In genomic region chr16:44778538-44779147, GRCm38 (mm10) we compare ENCODE assay signal across 7 mouse cellular contexts. TPM values are rescaled to one million over a fixed set of nuclear protein-coding genes. Genes with fewer than 3 reads are reported as not detected.
DNase-seq lines count a peak whose midpoint lies in the region; ATAC-seq and TF ChIP-seq lines count a peak whose summit lies in the region.

No protein-coding gene starts in this region.

- peak overlapping the region; percentile 54 for H3K4me2 ChIP-seq in liver, embryonic 16.5 days (ENCODE audit: low read depth, low read length)
- peak overlapping the region; percentile 17; the same call in 1 of the 2 replicates for H3K4me2 ChIP-seq in stomach, postnatal 0 days (replicated peaks; ENCODE audit: low read depth)
- H3K4me2 ChIP-seq in forebrain, embryonic 14.5 days (ENCODE audit: low read length): no peak overlapping the region

- H3K4me1 ChIP-seq in liver, embryonic 16.5 days (ENCODE audit: control insufficient read depth, low read depth, low read length): peaks cover 4% of the 10 kb centered on the region
- no peaks in the 10 kb centered on the region for H3K4me1 ChIP-seq in stomach, postnatal 0 days (replicated peaks; ENCODE audit: control insufficient read depth, insufficient read depth)
- H3K4me1 ChIP-seq in forebrain, embryonic 14.5 days (ENCODE audit: control insufficient read depth, insufficient read depth, low read length): no peaks in the 10 kb centered on the region

- H3K36me3 ChIP-seq in liver, embryonic 16.5 days (ENCODE audit: control insufficient read depth, insufficient read depth): no peaks in the 10 kb centered on the region
- no peaks in the 10 kb centered on the region for H3K36me3 ChIP-seq in stomach, postnatal 0 days (ENCODE audit: control insufficient read depth, insufficient read depth, low read length)
- H3K36me3 ChIP-seq in forebrain, embryonic 14.5 days (ENCODE audit: control insufficient read depth, insufficient read depth, low read length): no peaks in the 10 kb centered on the region

- peak; percentile 82 for ATAC-seq in liver, embryonic 16.5 days (ENCODE audit: low read depth)
- ATAC-seq in stomach, postnatal 0 days (ENCODE audit: low FRiP score, low TSS enrichment): no peak
- no peak for ATAC-seq in forebrain, embryonic 14.5 days

- H3K27me3 ChIP-seq in liver, embryonic 16.5 days (ENCODE audit: control insufficient read depth, insufficient read depth, low read depth, low read length): no peaks in the 10 kb centered on the region
- no peaks in the 10 kb centered on the region for H3K27me3 ChIP-seq in stomach, postnatal 0 days (ENCODE audit: control insufficient read depth, insufficient read depth, low read length)
- H3K27me3 ChIP-seq in forebrain, embryonic 14.5 days (replicated peaks; ENCODE audit: control insufficient read depth, insufficient read depth, low read length): no peaks in the 10 kb centered on the region

- no peaks in the 10 kb centered on the region for H3K9me3 ChIP-seq in liver, embryonic 16.5 days (replicated peaks; ENCODE audit: control insufficient read depth, low read length)
- H3K9me3 ChIP-seq in stomach, postnatal 0 days (ENCODE audit: control insufficient read depth, low read length): no peaks in the 10 kb centered on the region
- H3K9me3 ChIP-seq in forebrain, embryonic 14.5 days (replicated peaks; ENCODE audit: control insufficient read depth, low read length): no peaks in the 10 kb centered on the region

- no peak for TF ChIP-seq EP300 in stomach, postnatal 0 days (optimal IDR thresholded peaks at IDR 0.05)

- peak; percentile 10 for DNase-seq in urinary bladder, postnatal 14 days (ENCODE audit: low spot score)
- no peak for DNase-seq in urinary bladder, postnatal 10 days (ENCODE audit: low spot score)
- DNase-seq in heart, postnatal 25 days (ENCODE audit: low spot score): peak; percentile 25
- no peak for DNase-seq in stomach, postnatal 0 days (ENCODE audit: low spot score)
- no peak for DNase-seq in forebrain, embryonic 14.5 days (ENCODE audit: low spot score)
- no peak for DNase-seq in Muller cell, postnatal 12 days (ENCODE audit: inconsistent ontology term)

- peak overlapping the region; percentile 9 for H3K4me3 ChIP-seq in liver, embryonic 16.5 days (ENCODE audit: low read depth, low read length)
- H3K4me3 ChIP-seq in stomach, postnatal 0 days (ENCODE audit: low read depth, low read length): peak overlapping the region; percentile 15; the same call in 1 of the 2 replicates
- no peak overlapping the region for H3K4me3 ChIP-seq in forebrain, embryonic 14.5 days (ENCODE audit: low read depth, low read length)

- 11% methylated on average over 17 of the region's 17 CpGs for WGBS in liver, embryonic 16.5 days (ENCODE audit: insufficient replicate concordance)
- WGBS in stomach, postnatal 0 days: 38% methylated on average over 17 of the region's 17 CpGs
- 86% methylated on average over 17 of the region's 17 CpGs for WGBS in forebrain, embryonic 14.5 days

- no peak for TF ChIP-seq CTCF in stomach, postnatal 0 days (IDR thresholded peaks at IDR 0.05; ENCODE audit: low read depth)

- intact Hi-C loops in heart, postnatal 25 days (cut with DNase I): no loop called here

- H3K27ac ChIP-seq in liver, embryonic 16.5 days (ENCODE audit: low read length): peak overlapping the region; percentile 2; the same call in 1 of the 2 replicates
- no peak overlapping the region for H3K27ac ChIP-seq in stomach, postnatal 0 days (replicated peaks)
- no peak overlapping the region for H3K27ac ChIP-seq in forebrain, embryonic 14.5 days (ENCODE audit: low read depth, low read length)

- H3K9ac ChIP-seq in liver, embryonic 16.5 days (ENCODE audit: low read depth, low read length): no peak overlapping the region
- no peak overlapping the region for H3K9ac ChIP-seq in stomach, postnatal 0 days (ENCODE audit: low read length)
- H3K9ac ChIP-seq in forebrain, embryonic 14.5 days (ENCODE audit: low read length): no peak overlapping the region

RNA-seq across cellular contexts. Expression of gene Cd200r1, which starts 13.1 kb away (rescaled TPM):
- total RNA-seq in heart, postnatal 25 days (2021): under 1 TPM; 0.48 to 0.49 TPM
- polyA plus RNA-seq in liver, embryonic 16.5 days (2015; fragmentation: Nextera tagmentation; extraction: Ambion mirVana): 3.6 and 3.8 TPM in 2 replicates
- polyA plus RNA-seq in stomach, postnatal 0 days (2015; fragmentation: Nextera tagmentation; extraction: Ambion mirVana): 0.75 and 1.1 TPM in 2 replicates
- polyA plus RNA-seq in forebrain, embryonic 14.5 days (2014; fragmentation: Nextera tagmentation; extraction: Ambion mirVana): 0.70 and 1.1 TPM in 2 replicates

RNA-seq across cellular contexts. Expression of gene Gtpbp8, which starts 32.5 kb away (rescaled TPM):
- 10 to 100 TPM in 1 of 2 experiments, 1 to 10 TPM in 1; 9.8 to 13.0 TPM for total RNA-seq in heart, postnatal 25 days (2021)
- polyA plus RNA-seq in liver, embryonic 16.5 days (2015; fragmentation: Nextera tagmentation; extraction: Ambion mirVana): 15.3 and 16.4 TPM in 2 replicates
- 17.6 and 19.8 TPM in 2 replicates for polyA plus RNA-seq in stomach, postnatal 0 days (2015; fragmentation: Nextera tagmentation; extraction: Ambion mirVana)
- 38.0 and 45.5 TPM in 2 replicates for polyA plus RNA-seq in forebrain, embryonic 14.5 days (2014; fragmentation: Nextera tagmentation; extraction: Ambion mirVana)

RNA-seq across cellular contexts. Expression of gene Cd200r4, which starts 32.9 kb away (rescaled TPM):
- not detected for total RNA-seq in heart, postnatal 25 days (2021)
- polyA plus RNA-seq in liver, embryonic 16.5 days (2015; fragmentation: Nextera tagmentation; extraction: Ambion mirVana): 0.30 and 0.35 TPM in 2 replicates
- polyA plus RNA-seq in stomach, postnatal 0 days (2015; fragmentation: Nextera tagmentation; extraction: Ambion mirVana): 0.11 TPM in 1 of 2 replicates, not detected in the other
- polyA plus RNA-seq in forebrain, embryonic 14.5 days (2014; fragmentation: Nextera tagmentation; extraction: Ambion mirVana): not detected in 2 replicates

RNA-seq across cellular contexts. Expression of gene Nepro, which starts 54.5 kb away (rescaled TPM):
- total RNA-seq in heart, postnatal 25 days (2021): 1 to 10 TPM; 3.5 to 4.2 TPM
- polyA plus RNA-seq in liver, embryonic 16.5 days (2015; fragmentation: Nextera tagmentation; extraction: Ambion mirVana): 2.0 and 2.5 TPM in 2 replicates
- polyA plus RNA-seq in stomach, postnatal 0 days (2015; fragmentation: Nextera tagmentation; extraction: Ambion mirVana): 2.8 and 3.2 TPM in 2 replicates
- polyA plus RNA-seq in forebrain, embryonic 14.5 days (2014; fragmentation: Nextera tagmentation; extraction: Ambion mirVana): 3.8 and 4.5 TPM in 2 replicates

Comparison
In these comparisons a context has a peak if more than half of its experiments do, and no peak if none do; other contexts are left out.
1. DNase-seq: peak in urinary bladder, postnatal 14 days (single experiment) and heart, postnatal 25 days (single experiment); none in urinary bladder, postnatal 10 days (single experiment), stomach, postnatal 0 days (single experiment), forebrain, embryonic 14.5 days (single experiment) and Muller cell, postnatal 12 days (single experiment).